Mouse (Mus musculus): Measurements from ENCODE around the gene Psmd12. TPM values are rescaled to one million over a fixed set of nuclear protein-coding genes. Genes with fewer than 3 reads are reported as not detected.
A peak's percentile ranks its signal among the peaks of the same experiment; 100 is the strongest.
"Not testable (repeated sequence)": the region's sequence is repeated elsewhere in the genome, so short reads cannot be mapped to it uniquely, and the experiment has no call there.

Gene Psmd12
- total and polyA plus RNA-seq, 3 experiments: 139 to 437 (median 149) TPM

DNA sequence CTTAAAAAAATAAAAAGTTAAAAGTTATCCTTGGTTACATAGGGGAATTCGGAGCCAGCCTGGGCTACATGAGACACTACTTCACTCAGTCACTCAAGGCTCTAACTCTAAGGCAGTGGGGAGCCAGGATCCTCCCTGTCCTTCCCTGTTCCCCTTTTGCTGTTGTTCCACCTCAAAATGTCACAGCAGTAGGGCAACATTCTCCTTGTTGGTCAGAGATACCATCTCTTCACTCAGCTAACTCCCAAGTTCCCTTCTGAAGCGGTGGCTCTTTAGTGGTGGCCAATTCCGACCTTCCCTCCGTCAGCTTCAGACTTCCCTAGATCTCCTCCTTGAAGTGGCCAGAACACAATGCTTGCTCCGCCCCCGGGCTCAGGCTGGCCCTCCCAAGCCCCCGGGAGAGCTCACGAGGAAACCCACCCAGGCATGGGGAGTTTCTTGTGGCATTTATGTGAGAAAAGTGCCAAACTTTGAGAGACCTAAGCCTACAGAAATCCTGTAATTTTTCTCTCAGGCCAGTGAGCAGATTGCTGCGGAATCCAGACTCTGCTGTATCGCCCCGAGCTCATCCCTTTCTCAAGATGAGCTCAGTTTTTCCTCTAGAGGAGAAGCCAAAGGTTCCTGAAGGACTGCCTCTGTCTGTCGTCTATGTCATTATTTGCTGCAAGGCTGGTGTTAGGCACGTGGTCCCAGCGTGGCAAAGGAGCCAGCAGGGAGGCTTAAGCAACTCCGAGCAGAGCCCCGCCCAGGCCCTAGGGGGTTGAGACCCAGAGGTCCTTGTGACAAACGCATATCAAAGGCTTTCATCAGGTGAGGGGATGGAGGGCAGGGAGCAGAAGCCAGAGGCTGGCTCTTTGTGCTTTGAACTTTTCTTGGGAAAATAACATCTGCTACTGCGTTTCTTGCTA is 31.3 kb downstream of the Psmd12 start (continued):
- TF ChIP-seq BHLHE40 (IDR thresholded peaks at IDR 0.05; ENCODE audit: borderline replicate concordance, low read depth, low read length) (0 out of 2 replicates have a peak, but pooled peaks have one; percentile 25), NRF1 (IDR thresholded peaks at IDR 0.05; ENCODE audit: insufficient read depth, low read depth, low read length, poor library complexity, severe bottlenecking) (no peak), NELFE (IDR thresholded peaks at IDR 0.05; ENCODE audit: low read depth, low read length) (no peak), TBP (IDR thresholded peaks at IDR 0.05; ENCODE audit: low read depth, low read length) (peak; percentile 60)

DNA sequence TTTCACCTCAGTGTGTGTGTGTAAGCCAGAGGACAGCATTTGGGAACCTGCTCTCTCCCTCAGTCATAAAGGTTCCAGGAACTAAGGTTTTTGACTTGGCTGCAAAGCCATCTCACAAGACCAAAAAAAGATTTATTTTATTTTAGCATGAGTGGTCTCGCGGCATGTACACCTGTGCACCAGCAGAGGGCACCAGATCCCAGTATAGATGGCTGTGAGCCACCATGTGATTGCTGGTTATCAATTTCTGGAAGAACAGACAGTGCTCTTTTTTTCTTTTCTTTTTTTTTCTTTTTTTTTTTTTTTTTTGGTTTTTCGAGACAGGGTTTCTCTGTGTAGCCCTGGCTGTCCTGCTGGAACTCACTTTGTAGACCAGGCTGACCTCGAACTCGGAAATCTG is 32.7 kb downstream of the Psmd12 start:
- not testable (repeated sequence) for H3K9me3 ChIP-seq (replicated peaks; ENCODE audit: insufficient read depth, low read length); H3K4me1 ChIP-seq (ENCODE audit: control insufficient read depth in 1 of 2, insufficient read depth in 2 of 2, low read length in 2 of 2); H3K36me3 ChIP-seq (ENCODE audit: control insufficient read depth in 1 of 2, insufficient read depth in 2 of 2, low read length in 2 of 2); H3K4me3 ChIP-seq (ENCODE audit: control insufficient read depth in 1 of 2, insufficient read depth in 1 of 2, low read depth in 2 of 2, low read length in 2 of 2); H3K9ac ChIP-seq (ENCODE audit: control insufficient read depth, low read depth, low read length, poor library complexity, severe bottlenecking); H3K27me3 ChIP-seq (ENCODE audit: control insufficient read depth in 1 of 2, insufficient read depth in 2 of 2, low read length in 2 of 2); H3K79me2 ChIP-seq (ENCODE audit: control insufficient read depth, insufficient read depth, low read length, poor library complexity); H3K27ac ChIP-seq (ENCODE audit: control insufficient read depth, low read depth, low read length)
- peak; percentile 62; the same call in 1 of the 2 replicates for TF ChIP-seq BHLHE40 (IDR thresholded peaks at IDR 0.05; ENCODE audit: borderline replicate concordance, low read depth, low read length)
- 0 out of 2 replicates have a peak, but pooled peaks have one; percentile 20 for TF ChIP-seq TCF12 (IDR thresholded peaks at IDR 0.05; ENCODE audit: low read depth, low read length)
- TF ChIP-seq ETS1 (IDR thresholded peaks at IDR 0.05; ENCODE audit: low read depth, low read length): 0 out of 2 replicates have a peak, but pooled peaks have one; percentile 31
- TF ChIP-seq CTCF (IDR thresholded peaks at IDR 0.05 in 2 of 3, conservative IDR thresholded peaks at IDR 0.05 in 1 of 3; ENCODE audit: control insufficient read depth in 1 of 3, insufficient read depth in 1 of 3, low read depth in 2 of 3, low read length in 3 of 3, poor library complexity in 1 of 3, severe bottlenecking in 1 of 3): peak; percentile 75 to 94 (median 91)
- TF ChIP-seq ELF1 (IDR thresholded peaks at IDR 0.05; ENCODE audit: low read depth, low read length): 0 out of 2 replicates have a peak, but pooled peaks have one; percentile 23
- TF ChIP-seq SMC3 (IDR thresholded peaks at IDR 0.05; ENCODE audit: low read depth, low read length): peak; percentile 89
- peak; percentile 46; the same call in 1 of the 2 replicates for TF ChIP-seq MAZ (IDR thresholded peaks at IDR 0.05; ENCODE audit: low read depth, low read length)
- TF ChIP-seq MYC (IDR thresholded peaks at IDR 0.05; ENCODE audit: low read depth, low read length): peak; percentile 97
- peak; percentile 85 for TF ChIP-seq MAX (IDR thresholded peaks at IDR 0.05; ENCODE audit: low read length)
- TF ChIP-seq EP300 (IDR thresholded peaks at IDR 0.05; ENCODE audit: low read depth in 1 of 2, low read length in 2 of 2): 0 out of 4 replicates have a peak, but pooled peaks have one; percentile 6 to 22
- 0 out of 2 replicates have a peak, but pooled peaks have one; percentile 43 for TF ChIP-seq JUND (IDR thresholded peaks at IDR 0.05; ENCODE audit: low read depth, low read length)
- TF ChIP-seq RAD21 (IDR thresholded peaks at IDR 0.05; ENCODE audit: low read depth, low read length): peak; percentile 88
- peak; percentile 84 for TF ChIP-seq ZC3H11A (IDR thresholded peaks at IDR 0.05; ENCODE audit: low read depth, low read length)
- TF ChIP-seq GATA1 (IDR thresholded peaks at IDR 0.05; ENCODE audit: low read depth, low read length): peak; percentile 51; the same call in 1 of the 2 replicates
- peak; percentile 91 for TF ChIP-seq ZNF384 (IDR thresholded peaks at IDR 0.05; ENCODE audit: low read depth, low read length)
- peak; percentile 74 for TF ChIP-seq SIN3A (IDR thresholded peaks at IDR 0.05; ENCODE audit: low read length)
- TF ChIP-seq USF2 (IDR thresholded peaks at IDR 0.05; ENCODE audit: borderline replicate concordance in 1 of 2, insufficient read depth in 1 of 2, low read depth in 1 of 2, low read length in 2 of 2): 0 out of 4 replicates have a peak, but pooled peaks of 1 of the 2 experiments have one; percentile 23
- peak; percentile 71 for TF ChIP-seq RCOR1 (IDR thresholded peaks at IDR 0.05; ENCODE audit: low read depth, low read length)
- TF ChIP-seq USF1 (IDR thresholded peaks at IDR 0.05; ENCODE audit: low read depth, low read length): peak; percentile 79
- peak; percentile 76 for TF ChIP-seq MXI1 (IDR thresholded peaks at IDR 0.05; ENCODE audit: low read depth, low read length)
- peak; percentile 92 for DNase-seq (ENCODE audit: low read depth, low spot score)
